Mouse (Mus musculus): Measurements from ENCODE around the gene Ssu2. TPM values are rescaled to one million over a fixed set of nuclear protein-coding genes. Genes with fewer than 3 reads are reported as not detected.

The Ssu2 gene
- polyA plus RNA-seq, 1 experiment from 2014 or later, result 2.5 TPM

DNA sequence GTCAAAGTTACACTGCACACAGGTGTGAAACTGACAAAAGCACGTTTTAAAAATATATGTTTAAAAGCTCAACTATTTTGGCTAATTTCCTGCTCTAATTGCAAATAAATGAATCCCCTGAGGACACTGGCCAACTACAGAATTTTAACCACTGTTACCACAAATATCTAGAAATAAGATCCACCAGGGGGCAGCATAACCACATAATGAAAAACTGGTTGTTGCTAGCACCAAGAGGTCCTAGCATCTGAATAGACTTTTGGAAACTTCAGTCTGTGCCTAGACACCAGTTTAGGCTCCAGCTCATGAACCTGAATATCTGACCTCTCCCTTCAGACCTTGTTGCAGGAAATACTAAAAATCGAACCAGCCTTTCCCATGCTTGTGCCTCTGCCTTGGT lies 23.2 kb downstream of the Ssu2 start:
- WGBS, result 43% methylated on average over 2 of the region's 2 CpGs
- H3K9ac ChIP-seq (ENCODE audit: low read length), result no peak overlapping the region
- H3K4me1 ChIP-seq (ENCODE audit: control insufficient read depth, insufficient read depth, low read length), result no peaks in the 10 kb centered on the region
- H3K27ac ChIP-seq (replicated peaks; ENCODE audit: low read depth, low read length), result no peak overlapping the region
- H3K27me3 ChIP-seq (ENCODE audit: control insufficient read depth, insufficient read depth, low read length), result no peaks in the 10 kb centered on the region
- no peaks in the 10 kb centered on the region for H3K36me3 ChIP-seq (ENCODE audit: control insufficient read depth, insufficient read depth, low read length)
- H3K9me3 ChIP-seq (ENCODE audit: control insufficient read depth, low read length), result no peaks in the 10 kb centered on the region
- ATAC-seq (ENCODE audit: insufficient number of reproducible peaks, low FRiP score, low TSS enrichment, low read depth) (no peak), DNase-seq (ENCODE audit: low spot score) (peak; percentile 38)
- H3K4me3 ChIP-seq (ENCODE audit: low read depth, low read length), result no peak overlapping the region
- no peak overlapping the region for H3K4me2 ChIP-seq (ENCODE audit: low read depth, severe bottlenecking)

DNA sequence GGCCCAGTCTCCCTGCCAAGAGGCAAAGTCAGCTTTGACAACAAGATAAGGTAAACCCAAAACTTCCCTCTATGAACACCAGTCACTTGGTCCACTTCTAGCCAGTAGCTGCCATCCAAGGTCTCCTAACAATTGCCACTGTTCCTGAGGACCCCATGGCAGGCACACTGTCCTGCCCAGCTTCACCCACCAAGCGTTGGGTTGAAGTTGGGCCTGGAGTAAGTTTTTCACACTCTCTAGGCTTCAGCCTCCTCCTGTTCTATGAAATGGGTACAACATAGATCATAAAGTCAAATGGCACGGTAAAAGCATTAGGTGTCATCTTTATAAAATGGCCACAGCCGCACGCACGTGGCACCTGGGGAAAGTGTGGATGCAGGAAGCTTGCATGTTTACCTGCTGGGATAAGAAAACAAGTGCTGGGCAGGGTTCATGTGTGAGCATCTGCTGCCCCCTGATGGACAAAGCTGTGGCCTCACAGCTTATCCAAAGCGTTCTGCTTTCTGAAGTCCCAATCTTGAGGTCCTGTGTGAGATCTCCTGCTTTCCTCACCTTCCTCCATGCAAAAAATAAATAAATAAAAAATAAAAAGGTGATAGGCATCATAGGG lies 25.4 kb downstream of the Ssu2 start:
- Histone ChIP-seq H3K36me3 (ENCODE audit: control insufficient read depth, insufficient read depth, low read length) (no peaks in the 10 kb centered on the region), H3K9me3 (ENCODE audit: control insufficient read depth, low read length) (no peaks in the 10 kb centered on the region), H3K4me1 (ENCODE audit: control insufficient read depth, insufficient read depth, low read length) (no peaks in the 10 kb centered on the region), H3K4me3 (ENCODE audit: low read depth, low read length) (no peak overlapping the region), H3K4me2 (ENCODE audit: low read depth, severe bottlenecking) (no peak overlapping the region), H3K27ac (replicated peaks; ENCODE audit: low read depth, low read length) (no peak overlapping the region), H3K9ac (ENCODE audit: low read length) (no peak overlapping the region), H3K27me3 (ENCODE audit: control insufficient read depth, insufficient read depth, low read length) (no peaks in the 10 kb centered on the region)
- 37% methylated on average over 6 of the region's 6 CpGs for WGBS
- ATAC-seq (ENCODE audit: insufficient number of reproducible peaks, low FRiP score, low TSS enrichment, low read depth) (peak; percentile 56; the same call in 1 of the 2 replicates), DNase-seq (ENCODE audit: low spot score) (peak; percentile 80)

DNA sequence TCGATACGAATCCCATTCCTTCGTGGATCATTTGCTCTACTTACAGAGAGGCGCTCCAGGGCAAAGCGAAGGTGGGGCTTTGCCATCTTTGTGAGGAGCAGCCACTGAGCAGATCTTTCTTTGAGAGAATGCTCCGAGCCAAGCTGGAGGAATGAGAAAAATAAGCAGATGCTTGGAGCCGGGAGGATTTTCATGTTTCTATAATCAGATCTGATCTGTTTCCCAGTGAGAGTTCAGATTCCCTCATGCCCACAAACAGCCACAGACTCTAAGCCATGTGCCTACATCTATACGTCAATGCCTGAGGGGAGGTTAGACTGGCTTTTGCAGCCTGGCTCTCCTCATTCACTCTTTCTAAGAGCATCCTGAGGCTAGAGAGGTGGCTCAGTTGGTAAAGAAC lies 27.1 kb downstream of the Ssu2 start:
- Histone ChIP-seq H3K9me3 (ENCODE audit: control insufficient read depth, low read length) (no peaks in the 10 kb centered on the region), H3K36me3 (ENCODE audit: control insufficient read depth, insufficient read depth, low read length) (no peaks in the 10 kb centered on the region), H3K27ac (replicated peaks; ENCODE audit: low read depth, low read length) (no peak overlapping the region), H3K4me3 (ENCODE audit: low read depth, low read length) (no peak overlapping the region), H3K27me3 (ENCODE audit: control insufficient read depth, insufficient read depth, low read length) (no peaks in the 10 kb centered on the region), H3K9ac (ENCODE audit: low read length) (no peak overlapping the region), H3K4me1 (ENCODE audit: control insufficient read depth, insufficient read depth, low read length) (no peaks in the 10 kb centered on the region), H3K4me2 (ENCODE audit: low read depth, severe bottlenecking) (no peak overlapping the region)
- DNase-seq (ENCODE audit: low spot score), result no peak
- WGBS, result 91% methylated on average over 8 of the region's 8 CpGs
- no peak for ATAC-seq (ENCODE audit: insufficient number of reproducible peaks, low FRiP score, low TSS enrichment, low read depth)

DNA sequence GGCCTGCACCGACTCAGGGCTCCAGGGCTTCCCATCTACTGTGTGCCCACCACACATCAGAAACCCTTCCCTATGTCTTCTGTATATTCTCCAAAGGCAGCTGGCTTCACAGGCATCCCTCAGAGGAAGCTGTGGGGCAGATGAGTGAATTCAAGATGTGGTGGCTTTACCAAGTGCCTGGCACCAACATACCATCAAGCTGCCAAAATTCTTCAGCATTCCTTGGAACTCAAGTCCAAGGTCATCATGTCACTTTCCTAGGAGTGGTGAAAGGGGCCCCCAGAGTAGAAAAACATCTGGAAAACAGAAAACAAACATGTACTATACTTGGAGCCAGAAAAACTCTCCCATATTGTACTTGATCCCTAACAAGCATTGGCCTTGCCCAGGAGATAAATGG lies 28.5 kb downstream of the Ssu2 start:
- 95% methylated on average over 1 of the region's 1 CpGs for WGBS

DNA sequence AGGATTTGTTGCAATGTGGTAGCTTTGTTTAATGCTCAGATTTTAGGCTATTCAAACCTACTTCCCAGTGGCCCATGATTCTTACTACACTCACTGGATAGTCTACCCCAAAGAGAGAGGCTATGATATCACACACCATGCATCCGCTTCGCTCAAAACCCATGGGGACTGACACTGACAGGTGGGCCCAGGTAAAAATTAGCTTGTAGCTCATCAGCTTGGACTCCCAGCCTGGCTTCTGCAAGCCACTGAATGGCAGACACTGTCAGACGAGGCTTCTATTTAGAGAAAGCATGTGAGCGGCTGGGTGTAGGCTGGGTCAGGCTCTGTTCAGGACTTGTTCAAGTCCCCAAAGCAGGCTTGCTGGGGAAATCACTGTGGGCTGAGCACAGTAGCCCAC lies 37.4 kb downstream of the Ssu2 start:
- Histone ChIP-seq H3K27me3 (ENCODE audit: control insufficient read depth, insufficient read depth, low read length) (no peaks in the 10 kb centered on the region), H3K9me3 (ENCODE audit: control insufficient read depth, low read length) (no peaks in the 10 kb centered on the region), H3K9ac (ENCODE audit: low read length) (no peak overlapping the region), H3K4me3 (ENCODE audit: low read depth, low read length) (no peak overlapping the region), H3K4me2 (ENCODE audit: low read depth, severe bottlenecking) (no peak overlapping the region), H3K4me1 (ENCODE audit: control insufficient read depth, insufficient read depth, low read length) (no peaks in the 10 kb centered on the region), H3K27ac (replicated peaks; ENCODE audit: low read depth, low read length) (no peak overlapping the region), H3K36me3 (ENCODE audit: control insufficient read depth, insufficient read depth, low read length) (no peaks in the 10 kb centered on the region)
- DNase-seq (ENCODE audit: low spot score) (no peak), ATAC-seq (ENCODE audit: insufficient number of reproducible peaks, low FRiP score, low TSS enrichment, low read depth) (no peak)
- 92% methylated on average over 4 of the region's 4 CpGs for WGBS

More for the DNA sequence above, 28.5 kb downstream of the Ssu2 start:
- H3K36me3 ChIP-seq (ENCODE audit: control insufficient read depth, insufficient read depth, low read length), result no peaks in the 10 kb centered on the region
- no peak overlapping the region for H3K9ac ChIP-seq (ENCODE audit: low read length)
- no peaks in the 10 kb centered on the region for H3K4me1 ChIP-seq (ENCODE audit: control insufficient read depth, insufficient read depth, low read length)
- H3K9me3 ChIP-seq (ENCODE audit: control insufficient read depth, low read length), result no peaks in the 10 kb centered on the region
- no peak overlapping the region for H3K4me2 ChIP-seq (ENCODE audit: low read depth, severe bottlenecking)
- ATAC-seq (ENCODE audit: insufficient number of reproducible peaks, low FRiP score, low TSS enrichment, low read depth) (no peak), DNase-seq (ENCODE audit: low spot score) (no peak)
- H3K4me3 ChIP-seq (ENCODE audit: low read depth, low read length), result no peak overlapping the region
- no peaks in the 10 kb centered on the region for H3K27me3 ChIP-seq (ENCODE audit: control insufficient read depth, insufficient read depth, low read length)
- H3K27ac ChIP-seq (replicated peaks; ENCODE audit: low read depth, low read length), result no peak overlapping the region

DNA sequence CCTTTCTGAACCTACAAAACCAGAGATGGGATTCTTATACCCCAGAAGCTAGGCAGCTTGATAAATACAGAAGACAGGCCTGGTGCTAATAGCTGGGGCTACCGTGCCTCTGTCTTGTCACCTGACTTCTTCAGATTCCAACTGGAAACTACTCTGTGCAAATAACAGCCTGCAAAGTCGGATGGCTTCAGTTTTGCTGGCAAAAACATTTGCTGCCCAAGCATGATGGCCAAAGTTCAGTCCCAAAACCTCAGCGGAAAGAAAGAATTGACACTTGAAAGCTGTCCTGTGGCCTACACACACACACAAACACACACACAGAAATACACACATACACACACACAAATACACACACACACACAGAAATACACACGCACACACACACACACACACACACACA lies 48.8 kb downstream of the Ssu2 start:
- H3K4me3 ChIP-seq (ENCODE audit: low read depth, low read length), result no peak overlapping the region
- H3K27me3 ChIP-seq (ENCODE audit: control insufficient read depth, insufficient read depth, low read length), result no peaks in the 10 kb centered on the region
- H3K27ac ChIP-seq (replicated peaks; ENCODE audit: low read depth, low read length), result no peak overlapping the region
- DNase-seq (ENCODE audit: low spot score), result no peak
- ATAC-seq (ENCODE audit: insufficient number of reproducible peaks, low FRiP score, low TSS enrichment, low read depth), result no peak
- H3K9ac ChIP-seq (ENCODE audit: low read length), result no peak overlapping the region
- no peaks in the 10 kb centered on the region for H3K36me3 ChIP-seq (ENCODE audit: control insufficient read depth, insufficient read depth, low read length)
- no peaks in the 10 kb centered on the region for H3K4me1 ChIP-seq (ENCODE audit: control insufficient read depth, insufficient read depth, low read length)
- no peak overlapping the region for H3K4me2 ChIP-seq (ENCODE audit: low read depth, severe bottlenecking)
- H3K9me3 ChIP-seq (ENCODE audit: control insufficient read depth, low read length), result no peaks in the 10 kb centered on the region
- 74% methylated on average over 4 of the region's 4 CpGs for WGBS

DNA sequence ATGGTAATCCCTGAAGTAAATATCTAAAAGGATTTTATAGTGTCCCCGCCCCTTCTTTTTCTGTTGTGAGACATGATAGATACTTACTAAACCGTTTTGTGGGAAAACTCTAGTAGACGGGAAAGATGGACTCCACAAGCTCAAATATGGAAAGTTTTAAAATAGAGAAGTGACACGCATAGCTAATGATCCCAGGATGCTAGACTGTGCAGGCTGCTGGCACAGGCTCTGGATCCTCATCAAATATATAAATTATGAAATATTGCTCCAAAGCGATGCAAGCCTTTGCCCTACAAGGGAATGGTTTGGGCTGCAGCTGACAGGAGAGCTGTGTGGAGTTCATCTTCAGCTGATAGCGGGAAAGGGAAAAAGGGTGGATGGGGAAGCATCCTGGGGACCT lies 50.2 kb downstream of the Ssu2 start:
- 86% methylated on average over 6 of the region's 6 CpGs for WGBS
- Histone ChIP-seq H3K4me1 (ENCODE audit: control insufficient read depth, insufficient read depth, low read length) (no peaks in the 10 kb centered on the region), H3K9ac (ENCODE audit: low read length) (no peak overlapping the region), H3K27me3 (ENCODE audit: control insufficient read depth, insufficient read depth, low read length) (no peaks in the 10 kb centered on the region), H3K4me2 (ENCODE audit: low read depth, severe bottlenecking) (no peak overlapping the region), H3K9me3 (ENCODE audit: control insufficient read depth, low read length) (no peaks in the 10 kb centered on the region), H3K4me3 (ENCODE audit: low read depth, low read length) (no peak overlapping the region), H3K36me3 (ENCODE audit: control insufficient read depth, insufficient read depth, low read length) (no peaks in the 10 kb centered on the region), H3K27ac (replicated peaks; ENCODE audit: low read depth, low read length) (no peak overlapping the region)
- ATAC-seq (ENCODE audit: insufficient number of reproducible peaks, low FRiP score, low TSS enrichment, low read depth) (no peak), DNase-seq (ENCODE audit: low spot score) (no peak)

DNA sequence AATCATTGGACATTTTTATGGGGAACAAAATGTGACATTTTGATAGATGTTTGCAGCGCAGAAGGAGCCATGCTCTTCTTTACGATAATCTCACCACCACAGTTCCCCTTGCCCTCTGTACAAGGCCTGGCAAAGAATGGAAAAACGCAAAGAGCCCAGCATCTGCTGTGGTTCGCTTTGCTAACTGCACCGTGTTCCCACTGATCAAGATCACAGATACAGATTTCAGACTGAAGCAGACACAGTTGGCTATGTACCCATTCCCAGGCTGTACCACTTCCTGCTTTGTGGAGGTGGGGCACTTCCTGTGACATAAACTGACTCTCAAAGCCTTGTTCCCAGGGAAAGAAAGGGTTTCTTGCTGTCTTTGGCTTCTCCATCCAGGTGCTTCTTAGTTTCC lies 53.9 kb downstream of the Ssu2 start:
- no peak for ATAC-seq (ENCODE audit: insufficient number of reproducible peaks, low FRiP score, low TSS enrichment, low read depth)
- H3K27me3 ChIP-seq (ENCODE audit: control insufficient read depth, insufficient read depth, low read length), result no peaks in the 10 kb centered on the region
- no peaks in the 10 kb centered on the region for H3K9me3 ChIP-seq (ENCODE audit: control insufficient read depth, low read length)
- H3K36me3 ChIP-seq (ENCODE audit: control insufficient read depth, insufficient read depth, low read length), result no peaks in the 10 kb centered on the region
- 87% methylated on average over 5 of the region's 5 CpGs for WGBS
- H3K9ac ChIP-seq (ENCODE audit: low read length), result no peak overlapping the region
- H3K27ac ChIP-seq (replicated peaks; ENCODE audit: low read depth, low read length), result no peak overlapping the region
- no peak overlapping the region for H3K4me2 ChIP-seq (ENCODE audit: low read depth, severe bottlenecking)
- no peak overlapping the region for H3K4me3 ChIP-seq (ENCODE audit: low read depth, low read length)
- no peaks in the 10 kb centered on the region for H3K4me1 ChIP-seq (ENCODE audit: control insufficient read depth, insufficient read depth, low read length)
- no peak for DNase-seq (ENCODE audit: low spot score)

DNA sequence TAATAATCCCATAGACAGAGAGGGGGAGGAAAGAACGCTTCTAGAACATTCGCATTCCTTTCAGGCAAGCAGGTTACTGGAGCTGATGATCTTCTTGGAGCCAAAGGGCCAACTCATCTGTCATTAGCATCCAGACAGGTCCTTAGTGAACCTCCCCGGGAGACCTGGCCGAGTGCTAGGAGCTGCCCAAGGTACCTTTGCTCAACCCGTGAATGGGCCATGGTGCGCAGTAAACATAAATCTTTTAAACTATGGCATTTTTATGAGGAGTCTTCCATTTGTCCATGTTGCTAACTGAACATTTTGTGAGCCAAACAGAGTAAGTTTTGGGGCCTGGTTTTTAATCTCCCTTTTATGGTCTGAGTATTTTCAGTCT lies 56.6 kb downstream of the Ssu2 start:
- no peak overlapping the region for H3K9ac ChIP-seq (ENCODE audit: low read length)
- ATAC-seq (ENCODE audit: insufficient number of reproducible peaks, low FRiP score, low TSS enrichment, low read depth) (no peak), DNase-seq (ENCODE audit: low spot score) (no peak)
- no peak overlapping the region for H3K4me2 ChIP-seq (ENCODE audit: low read depth, severe bottlenecking)
- no peaks in the 10 kb centered on the region for H3K4me1 ChIP-seq (ENCODE audit: control insufficient read depth, insufficient read depth, low read length)
- H3K27me3 ChIP-seq (ENCODE audit: control insufficient read depth, insufficient read depth, low read length), result no peaks in the 10 kb centered on the region
- 60% methylated on average over 6 of the region's 6 CpGs for WGBS
- no peaks in the 10 kb centered on the region for H3K9me3 ChIP-seq (ENCODE audit: control insufficient read depth, low read length)
- no peak overlapping the region for H3K27ac ChIP-seq (replicated peaks; ENCODE audit: low read depth, low read length)
- no peaks in the 10 kb centered on the region for H3K36me3 ChIP-seq (ENCODE audit: control insufficient read depth, insufficient read depth, low read length)
- H3K4me3 ChIP-seq (ENCODE audit: low read depth, low read length), result no peak overlapping the region

Data from limb, embryonic 11.5 days (tissue).